Mouse (Mus musculus): ENCODE data around the gene Blcap. TPM values are rescaled to one million over a fixed set of nuclear protein-coding genes. Genes with fewer than 3 reads are reported as not detected.

Gene Blcap
- polyA plus RNA-seq, 1 experiment from 2014 or later: 111 TPM

GRCm38 (mm10) chr2:157520496-157520895, 50.6 kb downstream of the Blcap start:
- H3K4me2 ChIP-seq (ENCODE audit: low read depth, low read length, severe bottlenecking): no peak overlapping the region
- no peaks in the 10 kb centered on the region for H3K27me3 ChIP-seq (ENCODE audit: control insufficient read depth, insufficient read depth, low read length)
- no peak overlapping the region for H3K9ac ChIP-seq (ENCODE audit: low read length)
- ATAC-seq (replicated peaks; ENCODE audit: low FRiP score): no peak
- no peak overlapping the region for H3K27ac ChIP-seq (ENCODE audit: low read depth, low read length)
- DNase-seq (ENCODE audit: low spot score): no peak
- WGBS: 20% methylated on average over 5 of the region's 5 CpGs
- H3K4me1 ChIP-seq (replicated peaks; ENCODE audit: control insufficient read depth, insufficient read depth, low read length): peaks cover 14% of the 10 kb centered on the region; the same call in 1 of the 2 replicates
- H3K9me3 ChIP-seq (ENCODE audit: control insufficient read depth, low read length): no peaks in the 10 kb centered on the region
- no peaks in the 10 kb centered on the region for H3K36me3 ChIP-seq (ENCODE audit: control insufficient read depth, insufficient read depth, low read length)
- H3K4me3 ChIP-seq (ENCODE audit: low read depth, low read length): no peak overlapping the region

- H3K4me2 ChIP-seq (ENCODE audit: low read depth, low read length, severe bottlenecking): no peak overlapping the region
- H3K27ac ChIP-seq (ENCODE audit: low read depth, low read length): no peak overlapping the region
- H3K4me1 ChIP-seq (replicated peaks; ENCODE audit: control insufficient read depth, insufficient read depth, low read length): peaks cover 14% of the 10 kb centered on the region; the same call in 1 of the 2 replicates
- ATAC-seq (replicated peaks; ENCODE audit: low FRiP score) (no peak), DNase-seq (ENCODE audit: low spot score) (no peak)
- no peaks in the 10 kb centered on the region for H3K36me3 ChIP-seq (ENCODE audit: control insufficient read depth, insufficient read depth, low read length)
- H3K9me3 ChIP-seq (ENCODE audit: control insufficient read depth, low read length): no peaks in the 10 kb centered on the region
- no peaks in the 10 kb centered on the region for H3K27me3 ChIP-seq (ENCODE audit: control insufficient read depth, insufficient read depth, low read length)
- no peak overlapping the region for H3K4me3 ChIP-seq (ENCODE audit: low read depth, low read length)
- 68% methylated on average over 6 of the region's 6 CpGs for WGBS
- no peak overlapping the region for H3K9ac ChIP-seq (ENCODE audit: low read length)
Observed at GRCm38 (mm10) chr2:157519452-157519851, 51.6 kb downstream of the Blcap start.

GRCm38 (mm10) chr2:157518451-157518850, 52.6 kb downstream of the Blcap start:
- no peak for DNase-seq (ENCODE audit: low spot score)
- H3K4me3 ChIP-seq (ENCODE audit: low read depth, low read length): no peak overlapping the region
- no peaks in the 10 kb centered on the region for H3K27me3 ChIP-seq (ENCODE audit: control insufficient read depth, insufficient read depth, low read length)
- peaks cover 22% of the 10 kb centered on the region for H3K4me1 ChIP-seq (replicated peaks; ENCODE audit: control insufficient read depth, insufficient read depth, low read length)
- ATAC-seq (replicated peaks; ENCODE audit: low FRiP score): no peak
- no peaks in the 10 kb centered on the region for H3K9me3 ChIP-seq (ENCODE audit: control insufficient read depth, low read length)
- no peaks in the 10 kb centered on the region for H3K36me3 ChIP-seq (ENCODE audit: control insufficient read depth, insufficient read depth, low read length)
- no peak overlapping the region for H3K9ac ChIP-seq (ENCODE audit: low read length)
- H3K27ac ChIP-seq (ENCODE audit: low read depth, low read length): no peak overlapping the region
- no peak overlapping the region for H3K4me2 ChIP-seq (ENCODE audit: low read depth, low read length, severe bottlenecking)
- 55% methylated on average over 7 of the region's 7 CpGs for WGBS

- no peak for ATAC-seq (replicated peaks; ENCODE audit: low FRiP score)
Observed at GRCm38 (mm10) chr2:157517526-157517925, 53.5 kb downstream of the Blcap start.

GRCm38 (mm10) chr2:157514353-157514752, 56.7 kb downstream of the Blcap start:
- DNase-seq (ENCODE audit: low spot score): no peak
- H3K27ac ChIP-seq (ENCODE audit: low read depth, low read length): peak overlapping the region; percentile 79
- peaks cover 20% of the 10 kb centered on the region for H3K4me1 ChIP-seq (replicated peaks; ENCODE audit: control insufficient read depth, insufficient read depth, low read length)
- H3K36me3 ChIP-seq (ENCODE audit: control insufficient read depth, insufficient read depth, low read length): no peaks in the 10 kb centered on the region
- peak; percentile 62 for ATAC-seq (replicated peaks; ENCODE audit: low FRiP score)
- 0 out of 2 replicates have a peak, but pooled peaks cover 2% of the 10 kb centered on the region for H3K27me3 ChIP-seq (ENCODE audit: control insufficient read depth, insufficient read depth, low read length)
- H3K9me3 ChIP-seq (ENCODE audit: control insufficient read depth, low read length): no peaks in the 10 kb centered on the region
- 1% methylated on average over 4 of the region's 4 CpGs for WGBS
- H3K4me2 ChIP-seq (ENCODE audit: low read depth, low read length, severe bottlenecking): no peak overlapping the region
- peak overlapping the region; percentile 16; the same call in 1 of the 2 replicates for H3K9ac ChIP-seq (ENCODE audit: low read length)
- no peak overlapping the region for H3K4me3 ChIP-seq (ENCODE audit: low read depth, low read length)

More at GRCm38 (mm10) chr2:157517526-157517925, 53.5 kb downstream of the Blcap start:
- Histone ChIP-seq H3K9ac (ENCODE audit: low read length) (no peak overlapping the region), H3K36me3 (ENCODE audit: control insufficient read depth, insufficient read depth, low read length) (no peaks in the 10 kb centered on the region), H3K4me1 (replicated peaks; ENCODE audit: control insufficient read depth, insufficient read depth, low read length) (peaks cover 22% of the 10 kb centered on the region), H3K27ac (ENCODE audit: low read depth, low read length) (no peak overlapping the region), H3K4me2 (ENCODE audit: low read depth, low read length, severe bottlenecking) (no peak overlapping the region), H3K27me3 (ENCODE audit: control insufficient read depth, insufficient read depth, low read length) (0 out of 2 replicates have a peak, but pooled peaks cover 2% of the 10 kb centered on the region), H3K9me3 (ENCODE audit: control insufficient read depth, low read length) (no peaks in the 10 kb centered on the region), H3K4me3 (ENCODE audit: low read depth, low read length) (no peak overlapping the region)
- 44% methylated on average over 6 of the region's 6 CpGs for WGBS
- no peak for DNase-seq (ENCODE audit: low spot score)

GRCm38 (mm10) chr2:157513737-157514208, 57.3 kb downstream of the Blcap start:
- H3K4me3 ChIP-seq (ENCODE audit: low read depth, low read length): no peak overlapping the region
- no peaks in the 10 kb centered on the region for H3K9me3 ChIP-seq (ENCODE audit: control insufficient read depth, low read length)
- 18% methylated on average over 9 of the region's 9 CpGs for WGBS
- no peak overlapping the region for H3K9ac ChIP-seq (ENCODE audit: low read length)
- H3K27ac ChIP-seq (ENCODE audit: low read depth, low read length): peak overlapping the region; percentile 79
- no peak for DNase-seq (ENCODE audit: low spot score)
- ATAC-seq (replicated peaks; ENCODE audit: low FRiP score): no peak
- 0 out of 2 replicates have a peak, but pooled peaks cover 2% of the 10 kb centered on the region for H3K27me3 ChIP-seq (ENCODE audit: control insufficient read depth, insufficient read depth, low read length)
- peaks cover 20% of the 10 kb centered on the region for H3K4me1 ChIP-seq (replicated peaks; ENCODE audit: control insufficient read depth, insufficient read depth, low read length)
- no peak overlapping the region for H3K4me2 ChIP-seq (ENCODE audit: low read depth, low read length, severe bottlenecking)
- H3K36me3 ChIP-seq (ENCODE audit: control insufficient read depth, insufficient read depth, low read length): no peaks in the 10 kb centered on the region

- no peak overlapping the region for H3K27ac ChIP-seq (ENCODE audit: low read depth, low read length)
- no peak overlapping the region for H3K4me3 ChIP-seq (ENCODE audit: low read depth, low read length)
- H3K9me3 ChIP-seq (ENCODE audit: control insufficient read depth, low read length): no peaks in the 10 kb centered on the region
- no peak overlapping the region for H3K9ac ChIP-seq (ENCODE audit: low read length)
- 95% methylated on average over 9 of the region's 9 CpGs for whole genome bisulfite sequencing
- no peak for ATAC-seq (replicated peaks; ENCODE audit: low FRiP score)
- peaks cover 22% of the 10 kb centered on the region for H3K4me1 ChIP-seq (replicated peaks; ENCODE audit: control insufficient read depth, insufficient read depth, low read length)
- no peaks in the 10 kb centered on the region for H3K36me3 ChIP-seq (ENCODE audit: control insufficient read depth, insufficient read depth, low read length)
- H3K4me2 ChIP-seq (ENCODE audit: low read depth, low read length, severe bottlenecking): no peak overlapping the region
- 0 out of 2 replicates have a peak, but pooled peaks cover 2% of the 10 kb centered on the region for H3K27me3 ChIP-seq (ENCODE audit: control insufficient read depth, insufficient read depth, low read length)
- DNase-seq (ENCODE audit: low spot score): no peak
Observed at GRCm38 (mm10) chr2:157512859-157513258, 58.2 kb downstream of the Blcap start.

- WGBS: 76% methylated on average over 4 of the region's 4 CpGs
- H3K4me1 ChIP-seq (replicated peaks; ENCODE audit: control insufficient read depth, insufficient read depth, low read length): peaks cover 29% of the 10 kb centered on the region
Observed at GRCm38 (mm10) chr2:157510031-157510430, 61.0 kb downstream of the Blcap start.

GRCm38 (mm10) chr2:157509182-157509581, 61.9 kb downstream of the Blcap start:
- peaks cover 27% of the 10 kb centered on the region for H3K4me1 ChIP-seq (replicated peaks; ENCODE audit: control insufficient read depth, insufficient read depth, low read length)
- H3K9ac ChIP-seq (ENCODE audit: low read length): no peak overlapping the region
- H3K36me3 ChIP-seq (ENCODE audit: control insufficient read depth, insufficient read depth, low read length): no peaks in the 10 kb centered on the region
- H3K27me3 ChIP-seq (ENCODE audit: control insufficient read depth, insufficient read depth, low read length): 0 out of 2 replicates have a peak, but pooled peaks cover 2% of the 10 kb centered on the region
- no peak overlapping the region for H3K4me3 ChIP-seq (ENCODE audit: low read depth, low read length)
- no peak for ATAC-seq (replicated peaks; ENCODE audit: low FRiP score)
- H3K9me3 ChIP-seq (ENCODE audit: control insufficient read depth, low read length): no peaks in the 10 kb centered on the region
- no peak overlapping the region for H3K4me2 ChIP-seq (ENCODE audit: low read depth, low read length, severe bottlenecking)
- no peak for DNase-seq (ENCODE audit: low spot score)
- 75% methylated on average over 5 of the region's 5 CpGs for WGBS
- H3K27ac ChIP-seq (ENCODE audit: low read depth, low read length): no peak overlapping the region

More at GRCm38 (mm10) chr2:157510031-157510430, 61.0 kb downstream of the Blcap start:
- Histone ChIP-seq H3K36me3 (ENCODE audit: control insufficient read depth, insufficient read depth, low read length) (no peaks in the 10 kb centered on the region), H3K27ac (ENCODE audit: low read depth, low read length) (no peak overlapping the region), H3K9me3 (ENCODE audit: control insufficient read depth, low read length) (no peaks in the 10 kb centered on the region), H3K27me3 (ENCODE audit: control insufficient read depth, insufficient read depth, low read length) (0 out of 2 replicates have a peak, but pooled peaks cover 2% of the 10 kb centered on the region), H3K9ac (ENCODE audit: low read length) (no peak overlapping the region), H3K4me2 (ENCODE audit: low read depth, low read length, severe bottlenecking) (no peak overlapping the region), H3K4me3 (ENCODE audit: low read depth, low read length) (no peak overlapping the region)
- no peak for DNase-seq (ENCODE audit: low spot score)
- ATAC-seq (replicated peaks; ENCODE audit: low FRiP score): no peak
